Mouse (Mus musculus): ENCODE data around the gene Cnga2. TPM values are rescaled to one million over a fixed set of nuclear protein-coding genes. Genes with fewer than 3 reads are reported as not detected.

Gene Cnga2
- 0.04 TPM in 1 of 2 replicates, not detected in the other for polyA plus RNA-seq (2015; fragmentation: Nextera tagmentation; extraction: Ambion mirVana)

- WGBS (ENCODE audit: insufficient replicate concordance): 59% methylated on average over 3 of the region's 3 CpGs
- Histone ChIP-seq H3K36me3 (ENCODE audit: control insufficient read depth, insufficient read depth) (no peaks in the 10 kb centered on the region), H3K27ac (ENCODE audit: low read length) (no peak within 1 kb of the TSS), H3K9me3 (replicated peaks; ENCODE audit: control insufficient read depth, low read length) (no peaks in the 10 kb centered on the region), H3K4me3 (ENCODE audit: low read depth, low read length) (no peak within 1 kb of the TSS), H3K4me2 (ENCODE audit: low read depth, low read length) (no peak within 1 kb of the TSS), H3K27me3 (ENCODE audit: control insufficient read depth, insufficient read depth, low read depth, low read length) (no peaks in the 10 kb centered on the region), H3K4me1 (ENCODE audit: control insufficient read depth, low read depth, low read length) (no peaks in the 10 kb centered on the region), H3K9ac (ENCODE audit: low read depth, low read length) (no peak within 1 kb of the TSS)
- ATAC-seq (ENCODE audit: low read depth): no peak
These were observed at the start of gene Cnga2 for GRCm38 (mm10) chrX:71991549-71991948. Gene Cnga2, plus strand, starts transcription at chrX:71991849.

- H3K4me2 ChIP-seq (ENCODE audit: low read depth, low read length): no peak overlapping the region
- WGBS (ENCODE audit: insufficient replicate concordance): 22% methylated on average over 3 of the region's 3 CpGs
- H3K9ac ChIP-seq (ENCODE audit: low read depth, low read length): no peak overlapping the region
These were observed 45.0 kb upstream of the Cnga2 start for GRCm38 (mm10) chrX:71946631-71947030.

GRCm38 (mm10) chrX:71958366-71958765 is 33.3 kb upstream of the Cnga2 start:
- no peak overlapping the region for H3K4me2 ChIP-seq (ENCODE audit: low read depth, low read length)
- no peak overlapping the region for H3K27ac ChIP-seq (ENCODE audit: low read length)
- H3K9ac ChIP-seq (ENCODE audit: low read depth, low read length): no peak overlapping the region
- H3K4me1 ChIP-seq (ENCODE audit: control insufficient read depth, low read depth, low read length): no peaks in the 10 kb centered on the region
- no peaks in the 10 kb centered on the region for H3K36me3 ChIP-seq (ENCODE audit: control insufficient read depth, insufficient read depth)
- ATAC-seq (ENCODE audit: low read depth): no peak
- H3K27me3 ChIP-seq (ENCODE audit: control insufficient read depth, insufficient read depth, low read depth, low read length): peaks cover 13% of the 10 kb centered on the region
- H3K9me3 ChIP-seq (replicated peaks; ENCODE audit: control insufficient read depth, low read length): no peaks in the 10 kb centered on the region
- no peak overlapping the region for H3K4me3 ChIP-seq (ENCODE audit: low read depth, low read length)

More at GRCm38 (mm10) chrX:71946631-71947030, 45.0 kb upstream of the Cnga2 start:
- Histone ChIP-seq H3K27me3 (ENCODE audit: control insufficient read depth, insufficient read depth, low read depth, low read length) (no peaks in the 10 kb centered on the region), H3K27ac (ENCODE audit: low read length) (no peak overlapping the region), H3K9me3 (replicated peaks; ENCODE audit: control insufficient read depth, low read length) (no peaks in the 10 kb centered on the region), H3K4me3 (ENCODE audit: low read depth, low read length) (no peak overlapping the region), H3K36me3 (ENCODE audit: control insufficient read depth, insufficient read depth) (no peaks in the 10 kb centered on the region), H3K4me1 (ENCODE audit: control insufficient read depth, low read depth, low read length) (no peaks in the 10 kb centered on the region)
- no peak for ATAC-seq (ENCODE audit: low read depth)

GRCm38 (mm10) chrX:71962073-71963051 is 29.3 kb upstream of the Cnga2 start, which contains the start of gene Prrg3:
Gene Prrg3, plus strand, starts transcription at chrX:71962624.
- Histone ChIP-seq H3K36me3 (ENCODE audit: control insufficient read depth, insufficient read depth) (no peaks in the 10 kb centered on the region), H3K27ac (ENCODE audit: low read length) (no peak within 1 kb of the TSS), H3K4me2 (ENCODE audit: low read depth, low read length) (no peak within 1 kb of the TSS), H3K4me1 (ENCODE audit: control insufficient read depth, low read depth, low read length) (no peaks in the 10 kb centered on the region), H3K27me3 (ENCODE audit: control insufficient read depth, insufficient read depth, low read depth, low read length) (peaks cover 16% of the 10 kb centered on the region), H3K9ac (ENCODE audit: low read depth, low read length) (no peak within 1 kb of the TSS), H3K4me3 (ENCODE audit: low read depth, low read length) (peak within 1 kb of the TSS; percentile 28; the same call in 1 of the 2 replicates), H3K9me3 (replicated peaks; ENCODE audit: control insufficient read depth, low read length) (no peaks in the 10 kb centered on the region)
- 22% methylated on average over 50 of the region's 72 CpGs for WGBS (ENCODE audit: insufficient replicate concordance)
- ATAC-seq (ENCODE audit: low read depth): peak; percentile 47; the same call in 1 of the 2 replicates

DNA sequence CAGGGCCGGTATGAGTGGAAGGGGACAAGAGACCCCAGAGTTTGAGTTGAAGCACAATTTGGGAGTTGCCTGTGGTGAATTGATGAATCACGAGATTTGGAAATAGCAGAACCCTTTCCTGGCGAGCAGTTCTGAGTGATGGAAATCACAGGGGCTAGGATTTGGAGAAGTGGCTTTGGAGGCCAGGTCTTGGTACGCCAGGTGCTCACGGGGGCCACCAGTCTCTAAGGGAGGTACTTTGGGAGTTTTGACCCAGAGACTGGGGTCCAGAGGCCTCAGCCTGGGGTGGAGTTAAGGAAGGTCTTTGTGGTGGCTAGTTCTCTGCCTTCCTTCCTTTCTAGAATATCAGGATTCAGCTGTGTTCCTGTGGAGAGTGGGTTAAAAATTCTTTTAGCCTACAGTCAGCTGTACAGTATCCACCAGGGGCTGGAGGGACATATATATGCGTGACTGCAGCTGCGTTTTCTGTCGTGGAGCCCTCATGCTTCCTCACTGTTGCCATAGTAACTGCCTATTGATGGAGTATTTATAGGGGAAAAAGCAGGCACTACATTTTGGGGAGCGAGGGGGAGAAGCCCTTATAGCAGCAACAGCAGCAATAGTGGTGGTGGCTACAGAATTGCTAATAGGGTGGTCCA is 28.3 kb upstream of the Cnga2 start:
- Histone ChIP-seq H3K4me2 (ENCODE audit: low read depth, low read length) (no peak overlapping the region), H3K36me3 (ENCODE audit: control insufficient read depth, insufficient read depth) (no peaks in the 10 kb centered on the region), H3K4me3 (ENCODE audit: low read depth, low read length) (no peak overlapping the region), H3K9ac (ENCODE audit: low read depth, low read length) (no peak overlapping the region), H3K27ac (ENCODE audit: low read length) (no peak overlapping the region), H3K27me3 (ENCODE audit: control insufficient read depth, insufficient read depth, low read depth, low read length) (peaks cover 16% of the 10 kb centered on the region), H3K9me3 (replicated peaks; ENCODE audit: control insufficient read depth, low read length) (no peaks in the 10 kb centered on the region), H3K4me1 (ENCODE audit: control insufficient read depth, low read depth, low read length) (no peaks in the 10 kb centered on the region)
- ATAC-seq (ENCODE audit: low read depth): no peak
- 39% methylated on average over 9 of the region's 9 CpGs for WGBS (ENCODE audit: insufficient replicate concordance)

GRCm38 (mm10) chrX:71968216-71968615 is 23.4 kb upstream of the Cnga2 start:
- no peak for ATAC-seq (ENCODE audit: low read depth)
- H3K4me2 ChIP-seq (ENCODE audit: low read depth, low read length): no peak overlapping the region
- H3K9me3 ChIP-seq (replicated peaks; ENCODE audit: control insufficient read depth, low read length): no peaks in the 10 kb centered on the region
- no peak overlapping the region for H3K27ac ChIP-seq (ENCODE audit: low read length)
- H3K27me3 ChIP-seq (ENCODE audit: control insufficient read depth, insufficient read depth, low read depth, low read length): peaks cover 3% of the 10 kb centered on the region; the same call in 1 of the 2 replicates
- WGBS (ENCODE audit: insufficient replicate concordance): 46% methylated on average over 1 of the region's 1 CpGs
- H3K4me3 ChIP-seq (ENCODE audit: low read depth, low read length): no peak overlapping the region
- no peaks in the 10 kb centered on the region for H3K4me1 ChIP-seq (ENCODE audit: control insufficient read depth, low read depth, low read length)
- H3K9ac ChIP-seq (ENCODE audit: low read depth, low read length): no peak overlapping the region
- no peaks in the 10 kb centered on the region for H3K36me3 ChIP-seq (ENCODE audit: control insufficient read depth, insufficient read depth)

- Histone ChIP-seq H3K4me1 (ENCODE audit: control insufficient read depth, low read depth, low read length) (no peaks in the 10 kb centered on the region), H3K36me3 (ENCODE audit: control insufficient read depth, insufficient read depth) (no peaks in the 10 kb centered on the region), H3K9ac (ENCODE audit: low read depth, low read length) (no peak overlapping the region), H3K4me3 (ENCODE audit: low read depth, low read length) (no peak overlapping the region), H3K9me3 (replicated peaks; ENCODE audit: control insufficient read depth, low read length) (no peaks in the 10 kb centered on the region), H3K27ac (ENCODE audit: low read length) (no peak overlapping the region), H3K27me3 (ENCODE audit: control insufficient read depth, insufficient read depth, low read depth, low read length) (no peaks in the 10 kb centered on the region), H3K4me2 (ENCODE audit: low read depth, low read length) (no peak overlapping the region)
- 56% methylated on average over 6 of the region's 6 CpGs for WGBS (ENCODE audit: insufficient replicate concordance)
- no peak for ATAC-seq (ENCODE audit: low read depth)
These were observed 22.8 kb upstream of the Cnga2 start for GRCm38 (mm10) chrX:71968816-71969215.

- no peak for ATAC-seq (ENCODE audit: low read depth)
- H3K27me3 ChIP-seq (ENCODE audit: control insufficient read depth, insufficient read depth, low read depth, low read length): no peaks in the 10 kb centered on the region
- no peak overlapping the region for H3K9ac ChIP-seq (ENCODE audit: low read depth, low read length)
- no peaks in the 10 kb centered on the region for H3K9me3 ChIP-seq (replicated peaks; ENCODE audit: control insufficient read depth, low read length)
- WGBS (ENCODE audit: insufficient replicate concordance): 62% methylated on average over 5 of the region's 5 CpGs
- H3K36me3 ChIP-seq (ENCODE audit: control insufficient read depth, insufficient read depth): no peaks in the 10 kb centered on the region
- H3K4me1 ChIP-seq (ENCODE audit: control insufficient read depth, low read depth, low read length): no peaks in the 10 kb centered on the region
- H3K4me3 ChIP-seq (ENCODE audit: low read depth, low read length): no peak overlapping the region
- no peak overlapping the region for H3K27ac ChIP-seq (ENCODE audit: low read length)
- H3K4me2 ChIP-seq (ENCODE audit: low read depth, low read length): no peak overlapping the region
These were observed 20.3 kb upstream of the Cnga2 start for GRCm38 (mm10) chrX:71971325-71971724.

DNA sequence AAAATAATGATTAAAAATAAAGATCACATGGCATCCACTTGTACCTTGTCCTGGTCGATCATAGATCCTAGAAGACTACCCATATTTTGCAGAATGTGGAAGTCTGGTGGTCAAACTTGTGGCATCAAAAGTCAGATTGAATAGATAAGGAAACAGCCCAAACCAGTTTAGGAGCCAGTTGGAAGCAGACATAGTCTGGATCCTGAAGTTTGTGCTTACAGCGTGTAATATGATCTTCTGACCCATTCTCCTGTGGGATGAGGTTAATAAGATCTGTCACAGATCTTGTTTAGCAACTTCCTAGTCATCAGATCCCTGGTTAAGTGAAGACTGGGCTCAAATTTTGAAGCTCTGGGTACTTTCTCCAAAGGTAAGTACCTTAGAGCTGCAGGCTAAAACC is 19.0 kb upstream of the Cnga2 start, which contains the start of gene Fate1:
TSS of gene Fate1 (plus strand) at position 301 of the 400 bp plus-strand sequence.
- H3K9me3 ChIP-seq (replicated peaks; ENCODE audit: control insufficient read depth, low read length): no peaks in the 10 kb centered on the region
- no peak within 1 kb of the TSS for H3K4me2 ChIP-seq (ENCODE audit: low read depth, low read length)
- WGBS (ENCODE audit: insufficient replicate concordance): 40% methylated on average over 2 of the region's 2 CpGs
- H3K36me3 ChIP-seq (ENCODE audit: control insufficient read depth, insufficient read depth): no peaks in the 10 kb centered on the region
- no peaks in the 10 kb centered on the region for H3K27me3 ChIP-seq (ENCODE audit: control insufficient read depth, insufficient read depth, low read depth, low read length)
- H3K27ac ChIP-seq (ENCODE audit: low read length): no peak within 1 kb of the TSS
- no peak within 1 kb of the TSS for H3K4me3 ChIP-seq (ENCODE audit: low read depth, low read length)
- no peaks in the 10 kb centered on the region for H3K4me1 ChIP-seq (ENCODE audit: control insufficient read depth, low read depth, low read length)
- ATAC-seq (ENCODE audit: low read depth): no peak
- no peak within 1 kb of the TSS for H3K9ac ChIP-seq (ENCODE audit: low read depth, low read length)

All from liver, embryonic 16.5 days (tissue).